Mouse (Mus musculus) urinary bladder, postnatal 14 days (tissue): Measurements from ENCODE around the gene Slc22a5.
A peak's percentile ranks its signal among the peaks of the same experiment; 100 is the strongest.
"Not testable (repeated sequence)": the region's sequence is repeated elsewhere in the genome, so short reads cannot be mapped to it uniquely, and the experiment has no call there.

Experiments used
- DNase-seq: peaks from one replicate; pipeline ENCODE4 v3.0.0; 2021; ENCODE audit warnings: low spot score

Slc22a5 gene

GRCm38 (mm10) chr11:53891505-53892451 is at the start of gene Slc22a5:
Gene Slc22a5 (minus strand): TSS chr11:53891660.
- peak; percentile 99 for DNase-seq

- not testable (repeated sequence) for DNase-seq
Observed at GRCm38 (mm10) chr11:53931944-53932318, 40.5 kb upstream of the Slc22a5 start.

DNA sequence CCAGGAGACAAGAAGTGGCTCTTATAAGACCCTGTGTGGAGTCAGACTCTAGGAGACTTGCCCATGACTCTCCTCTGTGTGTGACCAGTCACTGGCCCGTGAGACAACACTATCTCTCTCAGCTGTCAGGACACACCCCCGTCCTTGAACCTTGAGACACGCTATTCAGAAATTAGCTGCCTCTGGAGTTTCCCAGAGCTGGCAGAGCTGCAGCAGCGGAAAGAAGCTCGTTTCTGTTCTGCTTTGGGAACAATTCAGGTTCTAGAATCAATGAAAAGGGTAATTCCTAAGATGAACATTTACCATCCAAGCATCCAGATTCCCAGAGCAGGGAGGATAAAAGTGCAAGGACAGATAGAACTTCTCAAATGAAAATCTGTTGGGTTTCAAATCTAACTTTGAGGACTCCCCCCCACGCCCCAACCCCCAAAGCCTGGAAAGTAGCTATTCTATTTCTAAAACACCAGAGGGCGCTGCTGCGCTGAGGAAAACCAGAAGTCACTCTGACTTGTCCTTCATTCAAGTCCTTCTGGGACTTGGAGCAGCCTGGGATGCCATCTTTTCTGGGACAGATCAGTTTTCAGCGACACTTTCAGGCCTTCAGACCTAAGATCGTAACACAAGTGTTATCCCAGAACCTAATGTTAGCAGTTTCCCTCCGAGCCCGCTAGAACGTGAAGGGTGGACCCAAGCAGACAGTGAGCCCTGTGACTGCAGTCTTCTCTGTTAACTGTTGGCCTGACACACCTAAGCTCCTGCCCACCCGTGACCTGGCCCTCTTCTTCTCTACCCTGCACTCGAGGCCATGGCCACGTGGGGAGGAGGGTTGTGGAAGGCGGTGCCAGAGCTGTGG is 39.9 kb upstream of the Slc22a5 start:
- DNase-seq, result peak; percentile 52

DNA sequence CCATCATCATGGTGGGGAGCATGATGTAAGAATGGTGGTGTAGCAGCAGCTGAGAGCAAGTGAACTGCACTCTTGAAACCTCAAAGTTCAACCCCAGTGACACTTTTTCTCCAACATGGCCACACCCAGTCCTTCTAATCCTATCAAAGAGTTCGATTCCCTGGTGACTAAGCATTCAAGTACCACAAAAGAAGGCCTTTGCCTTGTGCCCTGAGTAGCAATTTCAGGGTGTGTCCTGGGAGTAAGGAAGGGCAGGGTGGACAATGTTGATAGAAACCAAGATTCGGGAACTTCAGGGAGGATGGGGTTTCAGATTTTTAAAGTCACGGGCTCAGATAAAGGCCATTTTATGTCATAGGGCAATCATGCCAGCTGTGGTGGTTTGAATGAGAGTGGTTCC is 38.3 kb upstream of the Slc22a5 start:
- DNase-seq, result no peak

DNA sequence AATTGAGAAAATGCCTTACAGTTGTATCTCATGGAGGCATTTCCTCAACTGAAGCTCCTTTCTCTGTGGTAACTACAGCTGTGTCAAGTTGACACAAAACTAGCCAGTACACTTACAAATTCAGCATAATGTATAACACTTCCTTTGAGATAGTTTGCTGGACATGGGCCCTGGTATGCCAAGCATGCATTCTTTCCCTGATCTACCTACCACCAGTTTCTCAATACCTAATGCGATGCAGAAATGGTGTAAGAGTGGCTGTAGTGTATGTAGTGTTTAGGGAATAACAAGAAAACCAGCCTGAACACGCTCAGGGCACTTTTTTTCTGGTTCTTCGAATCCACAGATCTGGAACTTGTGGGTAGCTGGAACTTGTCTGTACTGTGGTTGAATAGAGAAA is 37.1 kb upstream of the Slc22a5 start:
- DNase-seq, result no peak

DNA sequence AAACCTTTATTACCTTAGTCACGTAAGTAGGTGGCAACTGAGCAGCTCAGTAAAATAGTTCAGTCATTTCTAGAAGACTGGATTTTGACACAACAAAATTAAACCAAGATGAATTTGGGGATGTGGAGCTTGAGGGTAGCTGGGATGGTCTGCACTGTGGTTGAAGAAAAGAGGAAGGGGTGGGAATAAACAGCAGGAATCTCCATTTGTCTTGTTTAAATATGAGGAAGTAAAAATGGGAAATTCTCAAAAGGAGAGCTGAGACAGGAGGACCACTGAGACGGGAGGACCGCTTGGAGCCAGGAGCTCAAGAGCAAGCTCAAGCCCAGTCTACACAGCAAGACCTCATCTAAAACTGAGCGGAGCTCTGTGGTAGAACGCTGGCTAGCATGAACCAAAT is 34.8 kb upstream of the Slc22a5 start:
- no peak for DNase-seq

DNA sequence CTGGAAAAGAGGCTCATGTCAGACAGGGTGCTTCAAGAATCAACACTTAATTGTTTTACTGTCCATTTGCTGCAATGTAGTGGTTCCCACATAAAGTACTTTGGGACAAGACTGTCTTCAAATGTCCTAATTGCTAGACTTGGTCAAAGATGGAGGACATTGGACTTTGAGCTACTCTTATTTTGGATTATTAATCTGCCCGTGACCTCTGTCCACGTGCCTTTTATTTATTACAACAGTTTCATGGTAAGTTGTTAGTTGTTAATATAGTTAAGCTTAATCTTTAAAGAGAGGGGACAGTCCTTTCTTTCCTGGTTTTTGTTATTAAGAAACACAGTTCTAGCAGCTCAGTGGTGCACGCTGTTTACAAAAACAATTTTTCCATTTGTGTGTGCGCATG is 27.4 kb upstream of the Slc22a5 start:
- DNase-seq, result no peak

- DNase-seq, result no peak
Observed at GRCm38 (mm10) chr11:53911011-53911410, 19.6 kb upstream of the Slc22a5 start.

DNA sequence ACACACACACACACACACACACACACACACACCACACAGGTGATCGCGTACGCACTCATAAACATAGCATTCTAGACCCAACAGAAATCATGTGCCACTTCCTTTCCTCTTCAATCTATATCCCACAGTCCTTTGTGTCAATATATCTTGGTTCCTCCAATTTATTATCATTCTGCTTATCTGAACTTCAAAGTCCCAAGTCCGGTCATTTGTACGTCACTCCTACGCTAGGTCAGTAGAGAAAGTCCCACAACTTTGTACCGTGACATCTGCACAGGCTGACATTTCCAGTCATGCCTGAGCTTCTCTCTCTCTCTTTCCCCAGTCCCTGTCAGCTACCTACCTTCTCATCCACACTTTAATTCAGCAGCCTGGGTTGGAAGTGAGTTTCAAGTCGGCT is 17.2 kb upstream of the Slc22a5 start:
- no peak for DNase-seq

GRCm38 (mm10) chr11:53904534-53904925 is 13.1 kb upstream of the Slc22a5 start:
- no peak for DNase-seq

- peak; percentile 83 for DNase-seq
Observed at GRCm38 (mm10) chr11:53903781-53904533, 12.5 kb upstream of the Slc22a5 start.

GRCm38 (mm10) chr11:53902741-53903140 is 11.3 kb upstream of the Slc22a5 start:
- DNase-seq, result no peak

DNA sequence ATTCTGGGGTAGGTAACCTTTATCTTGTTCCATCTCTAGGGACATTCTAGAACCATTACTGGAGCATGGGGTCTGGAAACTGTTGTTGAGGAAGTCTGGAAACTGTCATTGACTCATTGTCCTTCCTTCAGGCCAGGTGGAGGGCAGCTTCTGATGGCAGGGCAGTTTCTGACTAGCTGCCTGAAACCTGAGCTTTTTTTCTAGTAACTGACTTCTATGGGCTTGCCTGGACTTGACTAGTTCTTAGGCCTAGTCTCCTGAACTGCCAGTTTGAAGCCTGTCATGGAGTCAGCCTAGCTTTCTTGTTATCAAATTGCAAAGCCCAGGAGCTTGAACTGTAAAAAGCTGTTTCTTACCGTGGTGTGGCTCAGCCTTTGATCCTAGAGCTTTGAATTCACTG is 9.5 kb upstream of the Slc22a5 start:
- no peak for DNase-seq

DNA sequence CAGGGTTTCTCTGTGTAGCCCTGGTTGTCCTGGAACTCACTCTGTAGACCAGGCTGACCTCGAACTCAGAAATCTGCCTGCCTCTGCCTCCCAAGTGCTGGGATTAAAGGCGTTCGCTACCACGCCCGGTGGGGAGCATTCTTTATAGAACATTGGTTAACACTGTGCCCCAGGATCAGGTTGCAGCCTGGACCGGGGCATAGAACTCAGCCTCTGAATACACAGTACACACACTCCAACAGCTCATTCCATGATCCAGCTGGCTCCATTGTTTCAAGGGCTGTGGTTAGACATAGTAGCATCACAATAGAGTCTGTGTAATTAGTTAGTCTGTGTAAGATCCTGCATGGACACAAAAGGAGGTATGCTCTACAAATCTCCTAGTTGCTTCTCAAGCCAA is 8.5 kb upstream of the Slc22a5 start:
- no peak for DNase-seq

GRCm38 (mm10) chr11:53899004-53899403 is 7.5 kb upstream of the Slc22a5 start:
- DNase-seq, result no peak

- no peak for DNase-seq
Observed at GRCm38 (mm10) chr11:53896935-53897334, 5.5 kb upstream of the Slc22a5 start.

DNA sequence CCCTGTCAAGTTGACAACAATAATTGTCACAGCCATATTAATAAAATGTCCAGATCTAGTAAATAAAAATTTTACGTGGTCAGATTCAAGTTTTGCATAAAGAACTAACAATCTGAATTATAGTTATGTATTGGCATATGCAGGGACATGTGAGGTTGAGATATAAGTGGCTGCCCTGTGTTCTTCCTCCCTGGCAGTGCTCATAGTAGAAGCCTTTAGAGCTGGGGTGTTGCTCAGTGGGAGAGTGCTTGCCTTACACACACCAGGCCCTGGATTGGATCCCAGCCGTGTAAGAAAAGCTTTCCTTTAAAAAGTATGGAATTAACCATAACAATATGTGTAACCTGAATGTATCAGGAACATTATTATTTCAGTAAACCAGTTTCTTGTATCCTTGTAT is 2.0 kb upstream of the Slc22a5 start:
- DNase-seq, result no peak

DNA sequence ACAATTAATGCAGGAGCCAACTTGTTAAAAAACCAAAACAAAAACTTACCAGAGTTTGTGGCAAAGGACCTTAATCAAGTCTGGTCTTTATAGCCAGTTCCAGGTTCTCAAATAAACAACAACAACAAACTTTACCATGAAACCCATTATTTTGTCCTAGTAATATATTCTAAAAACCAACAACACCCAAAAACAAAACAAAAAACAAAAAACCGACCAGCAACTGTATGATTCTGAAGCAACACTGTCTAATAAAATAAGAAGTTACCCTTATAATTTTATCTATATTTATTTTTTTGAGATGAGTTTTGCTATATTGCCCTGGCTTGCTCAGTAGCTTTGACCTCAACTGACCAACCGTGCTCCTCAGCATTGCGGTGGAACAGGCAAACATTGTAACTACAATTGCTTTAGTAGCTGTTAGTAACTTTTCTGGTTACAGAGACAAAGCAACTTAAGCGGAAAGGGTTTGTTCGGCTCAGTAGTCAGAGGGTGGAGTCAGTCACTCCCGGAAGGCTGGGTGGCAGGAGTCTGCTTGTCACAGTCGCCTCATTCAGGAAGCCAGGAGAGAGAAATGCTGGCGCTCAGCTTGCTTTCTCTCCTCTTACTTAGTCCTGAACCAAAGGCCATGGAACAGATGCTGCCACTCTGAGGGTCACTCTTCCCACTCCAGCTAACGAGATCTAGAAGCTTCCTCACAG is 1.4 kb upstream of the Slc22a5 start:
- no peak for DNase-seq

DNA sequence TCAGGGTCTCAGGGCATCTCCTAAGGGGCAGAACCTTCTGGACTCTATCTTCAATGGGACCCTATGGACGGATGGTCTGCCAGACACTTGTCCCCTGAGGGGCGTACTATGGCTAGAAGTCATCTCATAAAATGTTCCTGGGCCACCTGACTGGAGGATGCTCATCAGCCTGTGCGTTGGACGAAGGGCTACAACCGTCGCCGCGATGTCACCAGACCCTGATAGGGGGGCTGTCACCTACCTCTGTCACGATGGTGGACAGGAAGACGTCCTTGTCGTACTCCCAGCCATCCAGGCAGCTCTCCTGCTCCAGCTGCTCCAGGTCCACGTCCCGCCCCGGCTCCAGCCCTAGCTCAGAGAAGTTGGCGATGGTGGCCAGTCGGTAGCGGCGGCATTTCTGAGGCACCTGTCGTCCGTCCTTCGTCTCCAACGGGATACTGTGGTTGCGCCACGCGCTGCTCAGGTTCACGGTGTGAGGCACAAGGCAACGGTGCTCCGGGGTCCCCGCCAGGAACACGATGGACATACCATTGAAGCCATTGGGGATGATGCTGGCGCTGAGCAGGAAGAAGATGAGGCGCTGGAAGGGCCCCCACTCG is 455 bp downstream of the Slc22a5 start:
- DNase-seq, result no peak

GRCm38 (mm10) chr11:53890225-53890624 is 1.2 kb downstream of the Slc22a5 start:
- no peak for DNase-seq

DNA sequence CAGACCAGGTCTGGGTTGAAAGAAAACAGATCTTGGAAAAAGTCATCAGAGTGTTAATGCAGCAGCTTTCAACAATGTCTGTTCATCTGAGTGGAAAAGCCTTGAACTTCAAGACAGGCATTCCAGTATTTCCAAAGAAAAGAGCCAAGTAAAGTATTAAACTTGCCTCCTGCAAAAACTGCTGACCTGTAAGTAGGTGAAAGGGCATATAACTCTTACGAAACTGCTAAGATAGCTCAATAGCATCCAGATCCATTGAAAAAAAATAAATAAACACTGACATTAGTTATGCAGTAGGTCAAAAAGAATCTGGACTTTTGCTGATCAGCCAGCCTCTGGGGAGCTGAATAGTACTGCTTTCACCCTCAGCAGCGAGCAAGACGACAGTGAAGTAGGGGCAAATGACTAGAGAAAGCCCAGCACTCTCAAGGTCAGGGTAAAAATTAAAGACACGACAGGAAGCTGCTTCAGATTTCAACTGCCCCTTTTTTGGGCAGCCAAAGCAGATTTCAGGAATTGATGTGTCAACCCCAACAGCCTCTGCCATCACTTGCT is 2.3 kb downstream of the Slc22a5 start:
- DNase-seq, result no peak
